Mouse (Mus musculus) limb, embryonic 12.5 days (tissue): ENCODE results near the gene Stam2. TPM values are rescaled to one million over a fixed set of nuclear protein-coding genes. Genes with fewer than 3 reads are reported as not detected.

Experiments used
- ATAC-seq: fragments of 200-750 bp; cut with Nextera tagmentation; 2 replicates; pipeline ENCODE4 v1.8.0; 2017; ENCODE audit warnings: low read depth, moderate TSS enrichment; ENCODE audit not compliant: insufficient number of reproducible peaks, insufficient read depth, low FRiP score, low TSS enrichment
- H3K27ac ChIP-seq: fragments of 300-500 bp; sonication (generic); 2 replicates; pipeline ENCODE4 v1.5.1; 2016; ENCODE audit warnings: mild to moderate bottlenecking, moderate library complexity
- H3K27me3 ChIP-seq: fragments of 300-500 bp; sonication (generic); 2 replicates; pipeline ENCODE4 v1.6.1; 2016; ENCODE audit warnings: mild to moderate bottlenecking, moderate library complexity
- H3K36me3 ChIP-seq: fragments of 300-500 bp; sonication (generic); 2 replicates; pipeline ENCODE4 v1.6.1; 2016; ENCODE audit warnings: mild to moderate bottlenecking, moderate library complexity
- H3K4me1 ChIP-seq: fragments of 300-500 bp; sonication (generic); replicated peaks from 2 replicates; pipeline ENCODE4 v1.6.1; 2016
- H3K4me2 ChIP-seq: fragments of 300-500 bp; sonication (generic); 2 replicates; pipeline ENCODE4 v1.6.1; 2016; ENCODE audit warnings: mild to moderate bottlenecking, moderate library complexity
- H3K4me3 ChIP-seq: fragments of 300-500 bp; sonication (generic); replicated peaks from 2 replicates; pipeline ENCODE4 v1.5.1; 2016; ENCODE audit warnings: mild to moderate bottlenecking
- H3K9ac ChIP-seq: fragments of 300-500 bp; sonication (generic); replicated peaks from 2 replicates; pipeline ENCODE4 v1.6.1; 2016; ENCODE audit warnings: mild to moderate bottlenecking, moderate library complexity
- H3K9me3 ChIP-seq: fragments of 300-500 bp; sonication (generic); 2 replicates; pipeline ENCODE4 v1.6.1; 2016; ENCODE audit warnings: mild to moderate bottlenecking, moderate library complexity
- WGBS: fragments of 180-500 bp; shearing (Covaris S2); methylation state at CpG from one replicate; pipeline ENCODE4 v1.1.7; 2016; 5-methylcytosine and 5-hydroxymethylcytosine counted together
- polyA plus RNA-seq: library from polyadenylated mRNA; unstranded; fragments of >200 nt; fragmentation: Nextera tagmentation; extraction: Ambion mirVana; gene quantifications from 2 replicates; pipeline ENCODE4 v1.2.1, GENCODE M21; 2016

Gene Stam2
- 29.6 and 31.7 TPM in 2 replicates for polyA plus RNA-seq

DNA sequence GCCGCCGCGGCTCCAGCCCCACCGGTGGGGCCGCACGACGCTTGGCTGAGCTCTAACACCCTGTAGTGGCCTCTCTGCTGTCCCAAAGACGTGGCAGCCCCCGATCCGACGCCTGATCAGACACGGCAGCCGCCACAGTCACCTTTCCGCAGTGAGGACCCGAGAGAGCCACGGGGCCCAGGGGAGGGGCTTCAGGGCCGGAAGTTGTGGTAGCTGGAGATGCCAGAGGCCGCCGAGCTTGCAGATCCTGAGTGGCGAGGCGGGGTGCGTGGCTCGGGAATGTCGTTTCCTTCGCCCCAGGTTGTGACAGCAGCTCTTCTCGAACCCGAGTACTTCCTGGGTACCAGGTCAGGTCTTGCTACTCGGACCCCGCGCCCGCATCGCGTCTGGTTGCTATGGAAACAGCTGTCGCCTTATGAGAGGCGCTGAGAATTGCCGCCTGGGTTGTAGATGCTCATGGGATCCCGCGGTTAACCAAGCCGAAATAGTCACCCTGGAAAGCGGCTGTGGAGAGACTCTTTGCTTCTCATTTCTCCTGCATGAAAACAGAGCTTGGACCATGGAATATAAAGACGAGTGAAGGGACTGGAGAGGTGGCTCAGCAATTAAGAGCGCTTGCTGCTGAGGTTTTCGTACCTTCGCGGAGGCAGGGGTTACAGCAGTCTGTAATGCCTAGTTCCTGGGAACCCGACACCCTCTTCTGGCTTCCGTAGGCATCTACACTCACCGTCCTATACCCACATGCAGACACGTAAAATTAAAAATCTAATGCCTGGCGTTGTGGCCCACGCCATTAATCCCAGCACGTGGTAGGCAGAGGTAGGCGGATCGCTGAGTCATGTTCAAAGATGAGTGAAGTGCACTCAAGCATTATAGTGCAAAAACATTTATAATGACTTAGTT lies at the start of gene Stam2:
Stam2 (minus strand) TSS at position 26 of the 903 bp plus-strand sequence.
- peak within 1 kb of the TSS; percentile 82 for H3K4me3 ChIP-seq
- H3K9me3 ChIP-seq = no peaks in the 10 kb centered on the region
- no peaks in the 10 kb centered on the region for H3K27me3 ChIP-seq
- peaks cover 10% of the 10 kb centered on the region; the same call in 1 of the 2 replicates for H3K36me3 ChIP-seq
- 8% methylated on average over 54 of the region's 54 CpGs for WGBS
- ATAC-seq = peak; percentile 92
- H3K4me2 ChIP-seq = peak within 1 kb of the TSS; percentile 70
- H3K27ac ChIP-seq = peak within 1 kb of the TSS; percentile 94
- peaks cover 11% of the 10 kb centered on the region for H3K4me1 ChIP-seq
- H3K9ac ChIP-seq = peak within 1 kb of the TSS; percentile 91

DNA sequence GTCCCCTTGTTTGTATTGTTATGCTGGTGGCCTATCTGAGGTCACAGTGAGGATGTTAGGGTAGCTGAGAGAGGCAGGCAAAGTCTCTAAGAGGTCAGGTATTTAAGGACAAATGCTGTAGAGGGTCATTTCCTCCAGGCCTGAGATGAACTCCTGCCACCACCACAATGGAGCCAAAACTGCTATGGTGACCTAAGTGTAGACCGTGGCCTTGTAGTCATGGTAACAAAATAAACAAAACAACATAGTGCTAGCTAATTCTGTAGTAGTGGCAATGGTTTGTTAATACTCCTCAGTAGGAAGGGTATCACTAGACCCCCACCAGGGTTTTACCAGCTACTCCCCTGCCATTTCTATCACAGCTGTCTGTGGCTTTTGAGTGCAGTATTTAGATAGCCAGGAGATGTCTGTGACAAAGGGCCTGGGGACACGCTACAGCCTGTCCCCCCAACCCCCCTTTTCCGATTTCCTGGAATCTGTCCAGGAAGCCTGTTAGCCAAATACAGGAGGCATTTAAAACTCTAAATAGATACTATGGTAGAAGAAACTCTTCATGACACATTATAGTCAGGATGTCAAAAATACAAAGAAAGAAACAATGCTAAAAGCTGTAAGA lies 43.1 kb upstream of the Stam2 start:
- H3K27me3 ChIP-seq = no peaks in the 10 kb centered on the region
- no peak overlapping the region for H3K27ac ChIP-seq
- WGBS = 59% methylated on average over 3 of the region's 3 CpGs
- no peaks in the 10 kb centered on the region for H3K4me1 ChIP-seq
- H3K9me3 ChIP-seq = no peaks in the 10 kb centered on the region
- no peak overlapping the region for H3K9ac ChIP-seq
- no peak overlapping the region for H3K4me3 ChIP-seq
- no peak overlapping the region for H3K4me2 ChIP-seq
- H3K36me3 ChIP-seq = no peaks in the 10 kb centered on the region
- ATAC-seq = no peak

DNA sequence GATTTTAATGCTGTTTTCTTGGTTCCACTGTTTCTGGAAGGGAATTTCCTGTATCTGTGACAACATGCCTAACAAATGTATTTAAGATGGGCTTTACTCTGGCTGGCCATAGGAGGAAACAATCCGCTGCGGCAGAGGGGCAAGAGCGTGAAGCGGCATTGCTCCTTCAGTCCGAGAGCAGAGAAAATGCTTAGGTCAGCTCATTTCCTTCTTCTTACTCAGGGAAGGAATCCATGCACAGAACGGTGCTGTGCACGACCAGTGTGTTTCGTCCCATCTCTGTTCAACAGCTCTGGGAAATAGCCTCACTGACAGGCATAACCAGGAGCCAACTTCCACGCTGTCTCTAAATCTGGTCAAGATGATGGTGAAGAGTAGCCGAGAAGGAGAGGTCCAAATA lies 37.9 kb upstream of the Stam2 start:
- no peaks in the 10 kb centered on the region for H3K4me1 ChIP-seq
- ATAC-seq = no peak
- no peak overlapping the region for H3K9ac ChIP-seq
- H3K9me3 ChIP-seq = no peaks in the 10 kb centered on the region
- no peak overlapping the region for H3K4me3 ChIP-seq
- no peak overlapping the region for H3K4me2 ChIP-seq
- no peak overlapping the region for H3K27ac ChIP-seq
- H3K27me3 ChIP-seq = no peaks in the 10 kb centered on the region
- WGBS = 84% methylated on average over 10 of the region's 10 CpGs
- H3K36me3 ChIP-seq = no peaks in the 10 kb centered on the region

DNA sequence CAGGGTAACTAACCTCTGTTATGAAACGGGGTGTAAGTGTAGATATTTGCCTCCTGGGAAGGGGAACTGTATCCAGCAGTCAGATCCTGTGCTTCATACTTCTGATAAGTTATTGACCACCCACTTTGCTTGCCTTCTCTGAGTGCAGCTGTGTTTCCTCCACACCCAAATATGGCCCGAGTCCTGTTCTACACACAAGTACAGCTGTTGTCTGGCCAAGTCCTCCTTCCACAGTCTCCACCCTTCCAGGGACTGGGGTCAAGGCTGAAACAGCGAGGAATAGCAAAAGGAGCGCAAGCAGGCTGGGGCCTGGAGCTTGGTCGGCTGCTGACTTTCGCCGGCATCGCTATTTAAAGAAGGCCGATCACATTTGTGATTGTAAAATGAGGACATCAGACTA lies 37.3 kb upstream of the Stam2 start:
- Histone ChIP-seq H3K9ac (no peak overlapping the region), H3K36me3 (no peaks in the 10 kb centered on the region), H3K4me2 (no peak overlapping the region), H3K27ac (no peak overlapping the region), H3K27me3 (no peaks in the 10 kb centered on the region), H3K4me3 (no peak overlapping the region), H3K4me1 (no peaks in the 10 kb centered on the region), H3K9me3 (no peaks in the 10 kb centered on the region)
- 81% methylated on average over 9 of the region's 9 CpGs for WGBS
- ATAC-seq = no peak

GRCm38 (mm10) chr2:52777839-52778238 lies 35.8 kb upstream of the Stam2 start:
- H3K27me3 ChIP-seq = no peaks in the 10 kb centered on the region
- no peak overlapping the region for H3K9ac ChIP-seq
- H3K4me3 ChIP-seq = no peak overlapping the region
- H3K9me3 ChIP-seq = no peaks in the 10 kb centered on the region
- no peak overlapping the region for H3K27ac ChIP-seq
- H3K36me3 ChIP-seq = no peaks in the 10 kb centered on the region
- WGBS = 81% methylated on average over 2 of the region's 2 CpGs
- ATAC-seq = no peak
- no peak overlapping the region for H3K4me2 ChIP-seq
- H3K4me1 ChIP-seq = no peaks in the 10 kb centered on the region

GRCm38 (mm10) chr2:52774373-52774772 lies 32.3 kb upstream of the Stam2 start:
- WGBS = 70% methylated on average over 1 of the region's 1 CpGs
- Histone ChIP-seq H3K27ac (no peak overlapping the region), H3K9me3 (no peaks in the 10 kb centered on the region), H3K27me3 (no peaks in the 10 kb centered on the region), H3K4me3 (no peak overlapping the region), H3K4me1 (no peaks in the 10 kb centered on the region), H3K9ac (no peak overlapping the region), H3K36me3 (no peaks in the 10 kb centered on the region), H3K4me2 (no peak overlapping the region)
- no peak for ATAC-seq

DNA sequence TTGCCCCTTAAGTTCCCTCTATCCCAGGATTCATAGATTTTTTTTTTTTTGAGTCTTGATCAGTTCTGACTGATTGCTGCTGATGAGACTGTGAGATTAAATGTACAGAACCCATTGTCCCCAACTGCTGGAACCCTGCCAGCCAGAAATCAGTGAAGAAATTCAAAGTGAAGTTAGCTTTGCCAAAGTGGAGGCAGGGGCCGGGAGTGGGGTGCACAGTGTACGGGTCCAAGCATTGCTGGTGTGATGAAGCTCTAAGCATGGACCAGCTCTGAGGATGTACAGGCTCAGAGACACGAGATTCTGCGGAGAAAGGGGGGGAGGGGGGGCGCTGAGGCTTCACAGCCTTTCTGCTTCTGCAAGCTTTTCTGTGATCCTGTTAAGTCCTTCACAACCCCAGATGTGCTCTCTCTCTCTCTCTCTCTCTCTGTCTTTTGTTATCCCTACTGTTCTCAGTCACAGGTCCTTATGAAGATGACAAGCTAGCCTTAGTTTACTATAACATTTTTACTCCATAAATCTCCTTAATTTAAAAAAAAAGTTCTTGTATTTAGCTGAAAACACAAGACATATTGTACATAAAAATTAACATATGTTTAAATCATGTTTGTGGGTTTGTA lies 30.8 kb upstream of the Stam2 start:
- Histone ChIP-seq H3K9me3 (no peaks in the 10 kb centered on the region), H3K9ac (no peak overlapping the region), H3K27me3 (no peaks in the 10 kb centered on the region), H3K4me2 (no peak overlapping the region), H3K36me3 (no peaks in the 10 kb centered on the region), H3K27ac (no peak overlapping the region), H3K4me3 (no peak overlapping the region), H3K4me1 (no peaks in the 10 kb centered on the region)
- 50% methylated on average over 5 of the region's 5 CpGs for WGBS
- ATAC-seq = no peak

DNA sequence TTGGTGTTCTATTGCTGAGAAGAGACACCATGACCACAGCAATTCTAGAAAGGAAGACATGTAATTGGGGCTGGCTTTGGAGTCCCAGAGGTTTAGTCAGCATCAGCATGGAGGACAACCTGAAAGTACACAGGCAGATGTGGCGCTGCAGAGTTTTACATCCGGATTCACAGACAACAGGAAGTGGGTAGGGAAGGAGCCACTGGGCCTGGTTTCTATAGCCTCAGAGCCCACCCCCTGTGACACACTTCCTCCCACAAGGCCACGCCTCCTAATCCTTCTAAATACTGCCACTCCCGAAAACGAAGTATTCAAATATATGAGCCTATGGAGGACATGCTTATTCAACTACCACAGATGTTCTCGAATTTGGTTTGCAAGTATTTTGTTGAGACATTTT lies 23.0 kb upstream of the Stam2 start:
- Histone ChIP-seq H3K4me2 (no peak overlapping the region), H3K36me3 (no peaks in the 10 kb centered on the region), H3K27me3 (no peaks in the 10 kb centered on the region), H3K9me3 (no peaks in the 10 kb centered on the region), H3K4me1 (no peaks in the 10 kb centered on the region), H3K9ac (no peak overlapping the region), H3K27ac (no peak overlapping the region), H3K4me3 (no peak overlapping the region)
- WGBS = 90% methylated on average over 6 of the region's 6 CpGs
- ATAC-seq = no peak

DNA sequence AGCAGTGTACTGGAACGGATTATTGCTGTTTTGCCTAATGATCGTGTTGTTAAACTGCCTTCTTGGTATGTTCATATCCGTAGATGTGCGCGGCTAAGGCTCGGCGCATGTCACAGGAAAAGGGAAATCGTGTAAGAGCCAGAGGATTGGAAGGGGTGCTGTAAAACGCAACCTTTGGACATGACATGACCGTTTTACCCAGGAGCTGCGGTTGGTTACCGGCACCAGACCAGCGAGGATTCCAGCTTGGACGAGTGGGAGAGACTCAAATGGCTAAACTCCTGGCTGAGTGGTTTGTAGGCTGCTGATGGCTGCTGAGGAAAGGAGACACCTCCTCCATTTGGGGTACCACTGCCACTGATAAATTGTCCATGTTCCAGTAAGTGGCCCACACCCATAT lies 21.8 kb upstream of the Stam2 start:
- no peak overlapping the region for H3K4me3 ChIP-seq
- 53% methylated on average over 14 of the region's 14 CpGs for WGBS
- no peak overlapping the region for H3K27ac ChIP-seq
- H3K27me3 ChIP-seq = no peaks in the 10 kb centered on the region
- peak overlapping the region; percentile 32 for H3K4me2 ChIP-seq
- ATAC-seq = peak; percentile 54; the same call in 1 of the 2 replicates
- H3K9me3 ChIP-seq = no peaks in the 10 kb centered on the region
- no peak overlapping the region for H3K9ac ChIP-seq
- H3K36me3 ChIP-seq = no peaks in the 10 kb centered on the region
- no peaks in the 10 kb centered on the region for H3K4me1 ChIP-seq

DNA sequence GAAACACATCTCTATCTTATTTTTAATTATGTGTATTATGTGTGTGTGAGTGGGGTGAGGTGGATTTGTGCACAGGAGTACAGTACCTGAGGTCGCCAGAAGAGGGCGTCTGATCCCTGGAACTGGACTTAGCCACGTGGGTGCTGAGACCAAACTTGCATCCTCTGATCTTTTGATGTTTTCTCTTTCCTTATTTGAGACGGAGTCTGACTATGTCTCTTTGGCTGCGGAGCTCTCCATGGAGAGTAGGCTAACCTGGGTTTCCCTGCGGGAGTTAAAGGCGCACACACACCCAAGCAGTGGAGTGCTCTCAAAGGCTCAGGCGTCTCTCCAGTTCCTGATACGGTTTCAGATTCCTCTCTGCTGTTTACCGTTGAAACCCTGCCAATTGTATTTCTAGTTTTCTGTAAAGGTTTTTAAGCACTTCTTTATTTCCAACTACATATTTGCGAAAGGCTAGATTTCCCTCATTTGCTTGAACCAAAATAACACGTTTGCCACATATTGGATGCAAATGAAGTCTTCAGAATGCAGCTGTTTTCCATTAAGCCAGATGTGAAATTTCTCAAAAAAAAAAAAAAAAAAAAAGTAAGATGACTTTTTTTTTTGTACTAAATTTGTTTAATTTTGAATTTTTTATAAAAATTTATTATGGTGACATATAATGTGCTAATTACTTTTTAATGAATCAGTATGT lies 21.1 kb upstream of the Stam2 start:
- H3K27me3 ChIP-seq = no peaks in the 10 kb centered on the region
- H3K27ac ChIP-seq = no peak overlapping the region
- no peak overlapping the region for H3K9ac ChIP-seq
- peak; percentile 64 for ATAC-seq
- H3K9me3 ChIP-seq = no peaks in the 10 kb centered on the region
- WGBS = 9% methylated on average over 12 of the region's 12 CpGs
- no peaks in the 10 kb centered on the region for H3K36me3 ChIP-seq
- H3K4me2 ChIP-seq = peak overlapping the region; percentile 60
- peak overlapping the region; percentile 31 for H3K4me3 ChIP-seq
- no peaks in the 10 kb centered on the region for H3K4me1 ChIP-seq

DNA sequence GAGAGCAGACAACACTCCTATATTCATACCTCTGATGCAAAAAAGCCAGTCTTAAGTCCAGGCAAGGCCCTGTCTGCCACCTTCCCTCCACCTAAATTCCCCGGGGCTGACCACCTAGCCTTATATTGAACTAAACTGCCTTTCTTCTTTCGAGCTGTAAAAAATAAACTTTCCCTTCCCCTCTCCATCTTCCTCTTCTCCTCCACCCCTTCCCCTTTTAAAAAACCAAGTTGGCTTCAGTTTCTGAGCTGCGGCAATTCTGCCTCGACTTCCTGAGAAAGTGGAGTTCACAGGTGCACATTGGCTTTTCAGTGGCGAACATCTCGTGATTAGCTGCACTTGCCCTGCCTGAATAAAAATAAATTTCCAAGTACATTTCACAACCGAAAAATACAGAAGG lies 20.4 kb upstream of the Stam2 start:
- Histone ChIP-seq H3K9ac (no peak overlapping the region), H3K9me3 (no peaks in the 10 kb centered on the region), H3K27me3 (no peaks in the 10 kb centered on the region), H3K27ac (no peak overlapping the region), H3K4me2 (peak overlapping the region; percentile 60), H3K36me3 (no peaks in the 10 kb centered on the region), H3K4me3 (no peak overlapping the region), H3K4me1 (no peaks in the 10 kb centered on the region)
- no peak for ATAC-seq
- WGBS = 64% methylated on average over 7 of the region's 7 CpGs
